In the genomic region with DNA sequence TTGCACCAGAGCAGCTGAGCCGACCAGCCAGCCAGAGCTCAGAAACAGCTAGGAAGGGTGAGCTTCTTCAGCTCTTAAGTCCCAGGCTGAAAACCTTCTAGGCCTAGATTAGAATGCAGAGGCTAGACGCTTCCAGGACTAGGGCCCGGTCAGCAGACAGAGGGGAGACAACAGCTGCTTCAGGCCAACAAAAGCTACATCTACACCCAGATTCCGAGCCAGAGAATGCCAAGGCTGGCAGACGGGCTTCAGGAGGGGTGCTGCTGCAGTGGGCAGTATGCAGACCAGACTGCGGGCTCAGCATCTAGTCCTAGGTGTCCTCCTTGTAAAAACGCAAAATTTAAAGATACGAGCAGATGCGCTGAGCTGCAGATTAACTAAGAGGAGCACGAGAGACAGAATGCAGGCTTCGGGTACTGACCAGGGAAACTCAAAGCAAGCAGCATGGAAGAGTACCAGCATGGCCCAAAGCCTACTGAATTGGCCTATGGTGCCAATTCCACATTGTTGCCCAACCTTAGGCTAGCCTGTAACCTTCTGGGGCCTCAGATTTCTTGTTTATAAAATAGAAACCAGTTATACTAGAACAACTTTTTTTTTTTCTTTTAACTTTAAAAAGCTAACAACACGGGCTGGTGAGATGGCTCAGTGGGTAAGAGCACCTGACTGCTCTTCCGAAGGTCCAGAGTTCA, we compare ENCODE assay signal across 14 mouse cellular contexts.
"Had no signal": no experiment of that assay in that cellular context is flagged by ENCODE, and none has a peak within 500 bp of the region (broad histone marks: within the 10 kb centered on the region; RNA-seq: fewer than 3 reads in every experiment).

No protein-coding gene starts in this region.

- H3K4me1 ChIP-seq: kidney, embryonic 15.5 days; liver, embryonic 15.5 days; stomach, embryonic 15.5 days had no signal

- H3K4me3 ChIP-seq: kidney, embryonic 15.5 days; left cerebral cortex, adult 2 months; limb, embryonic 13.5 days; liver, embryonic 15.5 days; neural tube, embryonic 13.5 days; stomach, embryonic 15.5 days had no signal

- DNase-seq: kidney, postnatal 14 days; lung, adult 2 months; lung, postnatal 36 days; midbrain, embryonic 14.5 days; retina, postnatal 1 day; thymus, adult 2 months; thymus, postnatal 25 days had no signal

- H3K9ac ChIP-seq: kidney, embryonic 15.5 days; limb, embryonic 13.5 days; liver, embryonic 15.5 days; neural tube, embryonic 13.5 days; stomach, embryonic 15.5 days had no signal

- H3K27ac ChIP-seq: kidney, embryonic 15.5 days; left cerebral cortex, adult 2 months; limb, embryonic 13.5 days; liver, embryonic 15.5 days; neural tube, embryonic 13.5 days; stomach, embryonic 15.5 days had no signal

- H3K27me3 ChIP-seq: kidney, embryonic 15.5 days; limb, embryonic 13.5 days; liver, embryonic 15.5 days; stomach, embryonic 15.5 days had no signal

- H3K9me3 ChIP-seq: kidney, embryonic 15.5 days; limb, embryonic 13.5 days; liver, embryonic 15.5 days; neural tube, embryonic 13.5 days; stomach, embryonic 15.5 days had no signal

- ATAC-seq: lung, postnatal 0 days had no signal

- H3K36me3 ChIP-seq: liver, embryonic 15.5 days; stomach, embryonic 15.5 days had no signal

- H3K4me2 ChIP-seq: kidney, embryonic 15.5 days; limb, embryonic 13.5 days; liver, embryonic 15.5 days; neural tube, embryonic 13.5 days; stomach, embryonic 15.5 days had no signal
